Mouse (Mus musculus): ENCODE measurements around the gene Msi2.

DNA sequence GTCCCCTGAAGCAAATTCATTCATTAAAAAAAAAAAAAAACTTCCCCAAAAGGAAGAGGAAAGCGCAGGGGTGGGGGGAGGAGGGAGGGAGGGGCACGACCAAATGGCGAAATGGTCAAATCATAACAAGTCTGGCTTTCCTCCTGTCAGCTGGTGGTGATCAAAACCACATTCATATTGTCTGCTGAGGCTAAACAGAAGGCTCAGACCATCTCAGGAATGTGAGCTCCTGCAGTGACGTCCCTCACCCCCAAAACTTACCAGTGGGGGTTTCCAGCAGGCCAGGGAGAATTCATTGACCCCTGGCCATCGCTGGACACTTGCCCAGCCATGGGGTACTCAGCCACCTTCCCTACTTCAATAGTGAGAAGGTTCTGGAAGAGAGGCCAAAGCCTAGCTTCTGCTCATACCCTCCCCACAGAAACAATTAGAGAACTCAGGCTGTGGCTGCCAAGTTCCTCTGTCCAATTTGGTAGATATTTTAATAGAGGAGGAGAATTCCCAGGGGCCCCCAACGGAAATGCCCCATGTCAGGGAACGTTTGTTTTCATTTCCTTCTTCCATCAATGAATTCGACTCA, 189.7 kb downstream of the Msi2 start:
- TF ChIP-seq GATA1 (IDR thresholded peaks at IDR 0.05; ENCODE audit: borderline replicate concordance, low read length) (no peak), FLI1 (IDR thresholded peaks at IDR 0.05; ENCODE audit: low read length) (no peak)
